Mouse (Mus musculus) megakaryocyte, embryonic 14.5 days (primary cell): ENCODE measurements around the gene Pp2d1. TPM values are rescaled to one million over a fixed set of nuclear protein-coding genes. Genes with fewer than 3 reads are reported as not detected.
"Not testable (repeated sequence)": the region's sequence is repeated elsewhere in the genome, so short reads cannot be mapped to it uniquely, and the experiment has no call there.

Source experiments
- H3K27me3 ChIP-seq: replicated peaks from 2 replicates; pipeline ENCODE3; 2012; ENCODE audit warnings: inconsistent platforms
- H3K36me3 ChIP-seq: replicated peaks from 2 replicates; pipeline ENCODE3; 2012; ENCODE audit warnings: low read length, inconsistent platforms, mixed read lengths
- H3K4me1 ChIP-seq: 2 replicates; pipeline ENCODE4 v1.6.1; 2012; ENCODE audit warnings: inconsistent platforms
- H3K4me3 ChIP-seq: replicated peaks from 2 replicates; pipeline ENCODE3; 2012; ENCODE audit warnings: moderate library complexity, mild to moderate bottlenecking, inconsistent platforms
- H3K9me3 ChIP-seq: 2 replicates; pipeline ENCODE4 v1.6.1; 2012; ENCODE audit warnings: inconsistent platforms
- FLI1 ChIP-seq: IDR thresholded peaks from 2 replicates; pipeline ENCODE4 v1.6.1; 2012; ENCODE audit warnings: low read length, inconsistent platforms, mixed read lengths
- GATA1 ChIP-seq: IDR thresholded peaks from 3 replicates; pipeline ENCODE4 v1.6.1; 2012; ENCODE audit warnings: mixed read lengths, low read length, inconsistent platforms, borderline replicate concordance
- polyA plus RNA-seq: library from polyadenylated mRNA; stranded (reverse); fragments of >175 nt; gene quantifications from 2 replicates; pipeline ENCODE4 v1.2.3, GENCODE M21; 2012; ENCODE audit warnings: low replicate concordance; ENCODE audit not compliant: insufficient read depth

Pp2d1 gene
- polyA plus RNA-seq, 1 experiment = not detected

- Histone ChIP-seq H3K9me3 (no peaks in the 10 kb centered on the region), H3K4me3 (no peak overlapping the region), H3K27me3 (no peaks in the 10 kb centered on the region), H3K36me3 (peaks cover 23% of the 10 kb centered on the region), H3K4me1 (peaks cover 79% of the 10 kb centered on the region)
- no peak for TF ChIP-seq GATA1
Measured at GRCm38 (mm10) chr17:53578249-53578648, 39.0 kb upstream of the Pp2d1 start.

- H3K4me3 ChIP-seq = no peak overlapping the region
- no peaks in the 10 kb centered on the region for H3K27me3 ChIP-seq
- no peaks in the 10 kb centered on the region for H3K9me3 ChIP-seq
- peaks cover 79% of the 10 kb centered on the region for H3K4me1 ChIP-seq
- TF ChIP-seq FLI1 (no peak), GATA1 (no peak)
- H3K36me3 ChIP-seq = peaks cover 18% of the 10 kb centered on the region
Measured at GRCm38 (mm10) chr17:53577754-53578153, 38.5 kb upstream of the Pp2d1 start.

DNA sequence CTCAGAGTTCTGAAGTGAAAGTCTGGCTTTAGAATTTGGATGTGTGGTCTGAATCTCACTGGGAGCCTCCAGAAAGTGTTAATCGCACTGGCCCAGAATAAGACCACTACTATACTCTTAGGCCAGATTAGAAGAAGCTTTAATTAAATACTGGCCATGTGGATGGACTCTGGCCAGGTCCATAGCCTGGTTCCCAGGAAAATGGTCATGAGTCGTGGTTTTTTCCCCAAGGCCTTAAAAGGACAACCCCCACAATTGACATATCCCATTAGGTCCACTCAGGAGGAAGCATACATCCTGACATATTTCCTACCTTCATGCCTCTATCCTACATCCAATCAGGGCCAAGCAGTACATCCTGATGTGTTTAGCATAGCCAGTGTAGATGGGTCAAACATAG is 37.9 kb upstream of the Pp2d1 start:
- no peaks in the 10 kb centered on the region for H3K9me3 ChIP-seq
- no peaks in the 10 kb centered on the region for H3K27me3 ChIP-seq
- no peak overlapping the region for H3K4me3 ChIP-seq
- no peak for TF ChIP-seq GATA1
- no peak for TF ChIP-seq FLI1
- peaks cover 13% of the 10 kb centered on the region for H3K36me3 ChIP-seq
- peaks cover 79% of the 10 kb centered on the region for H3K4me1 ChIP-seq

DNA sequence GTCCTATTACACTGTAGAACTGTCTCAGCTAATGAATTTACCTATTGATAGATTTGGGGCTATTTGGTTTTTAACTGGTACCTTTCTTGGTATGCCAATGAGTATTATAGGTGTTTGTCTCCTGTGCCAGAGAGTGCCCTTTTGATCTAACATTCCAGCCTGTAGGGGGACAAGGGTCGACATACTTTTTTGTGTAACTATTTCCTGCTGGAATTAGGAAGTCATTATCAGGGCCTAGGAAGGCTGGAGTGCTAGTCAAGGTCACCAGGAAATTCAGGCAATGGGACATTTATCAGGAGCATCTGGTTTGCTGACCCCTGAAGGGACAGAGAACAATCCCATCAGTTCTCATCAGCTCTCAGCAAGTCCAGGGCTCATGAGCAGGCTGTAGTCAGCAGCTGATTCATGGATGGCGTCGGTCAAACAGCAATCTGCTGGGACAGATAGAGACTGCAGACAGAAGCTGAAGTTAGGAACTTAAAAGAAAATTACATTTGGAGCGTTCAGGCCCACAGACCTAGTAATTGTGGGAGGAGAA is 33.8 kb upstream of the Pp2d1 start:
- peaks cover 8% of the 10 kb centered on the region for H3K36me3 ChIP-seq
- peaks cover 76% of the 10 kb centered on the region for H3K4me1 ChIP-seq
- H3K27me3 ChIP-seq = no peaks in the 10 kb centered on the region
- H3K4me3 ChIP-seq = no peak overlapping the region
- TF ChIP-seq FLI1 (no peak), GATA1 (no peak)
- H3K9me3 ChIP-seq = no peaks in the 10 kb centered on the region

DNA sequence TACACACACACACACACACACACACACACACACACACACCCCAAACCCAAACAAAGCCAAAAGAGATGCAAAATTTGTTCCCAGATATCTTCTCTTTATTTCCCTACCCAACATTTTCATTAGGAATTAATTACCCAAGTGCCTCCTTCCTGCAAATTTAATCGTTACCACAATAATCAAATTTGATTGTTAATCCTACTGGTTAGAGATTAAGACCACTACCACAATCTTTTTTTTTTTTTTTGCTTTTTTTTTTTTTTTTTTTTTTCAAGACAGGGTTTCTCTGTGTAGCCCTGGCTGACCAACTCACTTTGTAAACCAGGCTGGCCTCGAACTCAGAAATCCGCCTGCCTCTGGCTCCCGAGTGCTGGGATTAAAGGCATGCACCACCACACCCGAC is 31.7 kb upstream of the Pp2d1 start:
- H3K4me3 ChIP-seq, H3K27me3 ChIP-seq, H3K36me3 ChIP-seq, H3K9me3 ChIP-seq: not testable (repeated sequence)
- peaks cover 60% of the 10 kb centered on the region for H3K4me1 ChIP-seq

GRCm38 (mm10) chr17:53570361-53570875 is 31.2 kb upstream of the Pp2d1 start:
- TF ChIP-seq GATA1 (no peak), FLI1 (no peak)
- no peaks in the 10 kb centered on the region for H3K9me3 ChIP-seq
- H3K4me1 ChIP-seq = peaks cover 60% of the 10 kb centered on the region
- H3K4me3 ChIP-seq = peak overlapping the region; percentile 90
- no peaks in the 10 kb centered on the region for H3K27me3 ChIP-seq
- H3K36me3 ChIP-seq = peaks cover 3% of the 10 kb centered on the region

DNA sequence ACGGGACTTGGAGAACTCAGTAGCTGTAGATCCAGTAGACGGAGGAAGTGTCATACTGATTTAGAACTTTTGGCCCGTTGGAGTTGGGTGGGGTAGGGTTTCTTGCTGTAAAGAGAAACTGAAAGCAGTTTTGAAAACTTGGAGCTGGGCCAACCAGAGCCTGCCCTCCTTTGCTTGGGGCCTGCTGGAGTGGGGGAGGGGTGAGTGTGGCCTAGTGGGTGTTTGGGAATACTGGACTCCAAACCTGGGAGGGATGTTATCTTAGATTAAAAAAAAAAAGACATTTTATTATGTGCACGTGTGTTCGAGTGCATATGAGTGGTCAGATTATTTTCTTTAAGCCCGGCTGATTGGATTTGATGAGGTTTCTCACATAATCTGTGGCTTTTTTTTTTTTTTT is 30.6 kb upstream of the Pp2d1 start:
- peak overlapping the region; percentile 90 for H3K4me3 ChIP-seq
- peaks cover 60% of the 10 kb centered on the region for H3K4me1 ChIP-seq
- TF ChIP-seq FLI1 = no peak
- peaks cover 3% of the 10 kb centered on the region for H3K36me3 ChIP-seq
- no peaks in the 10 kb centered on the region for H3K27me3 ChIP-seq
- no peaks in the 10 kb centered on the region for H3K9me3 ChIP-seq

GRCm38 (mm10) chr17:53568734-53569386 is 29.6 kb upstream of the Pp2d1 start:
- no peaks in the 10 kb centered on the region for H3K27me3 ChIP-seq
- TF ChIP-seq FLI1 (no peak), GATA1 (no peak)
- no peaks in the 10 kb centered on the region for H3K36me3 ChIP-seq
- H3K4me3 ChIP-seq = peak overlapping the region; percentile 97
- no peaks in the 10 kb centered on the region for H3K9me3 ChIP-seq
- peaks cover 55% of the 10 kb centered on the region for H3K4me1 ChIP-seq

- H3K4me1 ChIP-seq = peaks cover 50% of the 10 kb centered on the region
- TF ChIP-seq FLI1 = no peak
- no peak for TF ChIP-seq GATA1
- H3K27me3 ChIP-seq = no peaks in the 10 kb centered on the region
- H3K4me3 ChIP-seq = peak overlapping the region; percentile 97
- no peaks in the 10 kb centered on the region for H3K9me3 ChIP-seq
- H3K36me3 ChIP-seq = no peaks in the 10 kb centered on the region
Measured at GRCm38 (mm10) chr17:53568118-53568517, 28.9 kb upstream of the Pp2d1 start.

GRCm38 (mm10) chr17:53567346-53568101 is 28.3 kb upstream of the Pp2d1 start:
- Histone ChIP-seq H3K36me3 (no peaks in the 10 kb centered on the region), H3K9me3 (no peaks in the 10 kb centered on the region), H3K4me1 (peaks cover 44% of the 10 kb centered on the region), H3K27me3 (no peaks in the 10 kb centered on the region), H3K4me3 (peak overlapping the region; percentile 97)
- TF ChIP-seq GATA1 (no peak), FLI1 (no peak)
